Mouse (Mus musculus) embryonic stem cell, embryonic (primary cell): ENCODE data around the gene Jam3.

Source experiments
- CTCF ChIA-PET, 4 experiments: fragments of 300-600 bp in 2 of 4; fragments of 350-600 bp in 2 of 4; sonication (Branson Sonifier 250); formaldehyde crosslinking; loops; one replicate each; lab custom pipeline; 2022; ENCODE audit warnings: inconsistent platforms in 2 of 4; lab: Charles Lee
- POLR2A ChIA-PET, 4 experiments: fragments of 300-600 bp in 2 of 4; fragments of 350-600 bp in 2 of 4; sonication (Branson Sonifier 250); formaldehyde crosslinking; loops; one replicate each; lab custom pipeline; 2022; ENCODE audit warnings: antibody characterized with exemption in 4 of 4, inconsistent platforms in 1 of 4; lab: Charles Lee

The Jam3 gene

DNA sequence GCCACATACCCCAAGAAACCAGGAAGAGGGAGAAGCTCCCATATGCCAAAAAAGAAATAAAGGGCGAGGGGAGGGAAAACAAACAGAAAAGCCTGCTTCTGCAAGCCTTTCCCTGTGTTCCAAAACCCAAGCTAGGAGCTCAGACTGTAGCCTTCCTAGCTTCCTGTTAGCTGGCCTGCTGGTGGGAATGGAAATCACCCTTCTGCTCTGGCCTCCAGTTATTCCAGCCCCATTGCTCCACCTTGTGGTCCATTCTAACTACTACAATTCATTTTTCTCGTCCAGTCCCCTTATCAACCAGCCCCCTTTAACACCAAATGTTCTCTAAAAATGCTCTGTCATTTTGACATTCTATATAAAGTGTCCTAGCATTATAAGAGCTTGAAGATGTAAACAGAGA is 20.9 kb upstream of the Jam3 start:
- POLR2A ChIA-PET = interaction anchor here in 3 of 4 experiments (0.7 to 1.8 kb wide), 26 partner anchors 9 to 125 kb away, joined by 3 to 12 read pairs (median 4); partner anchors contain the start of gene Jam3 (in 2 of the 3)
- CTCF ChIA-PET = interaction anchor here (0.6 to 2.4 kb wide), 43 partner anchors 9 to 1978 kb away, joined by 3 to 34 read pairs (median 4); no protein-coding TSS in a partner anchor

GRCm38 (mm10) chr9:27175682-27176081 is 20.5 kb upstream of the Jam3 start:
- ChIA-PET POLR2A (interaction anchor here in 3 of 4 experiments (0.7 to 1.8 kb wide), 25 partner anchors 9 to 124 kb away, joined by 3 to 12 read pairs (median 4); partner anchors contain the start of gene Jam3 (in 2 of the 3)), CTCF (interaction anchor here (0.6 to 2.4 kb wide), 43 partner anchors 9 to 1977 kb away, joined by 3 to 34 read pairs (median 4); no protein-coding TSS in a partner anchor)

DNA sequence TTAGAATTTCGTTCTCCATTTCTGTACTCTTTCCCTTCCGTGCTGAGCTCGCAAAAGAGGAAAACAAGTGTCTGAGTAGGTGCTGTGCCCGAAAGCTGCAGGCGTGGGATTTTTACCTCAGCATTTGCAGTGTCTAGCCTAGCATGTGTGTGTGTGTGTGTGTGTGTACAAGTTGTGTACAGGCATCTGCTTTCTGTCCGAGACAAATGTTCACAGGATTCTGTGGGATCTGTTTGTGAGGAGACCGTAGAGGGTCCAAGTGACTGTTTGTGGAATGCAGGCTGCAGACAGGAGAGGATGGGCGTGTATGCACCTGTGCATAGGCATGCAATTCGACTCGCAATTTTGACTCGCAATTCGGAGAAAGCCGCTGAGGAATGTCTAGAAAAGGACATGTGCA is 20.0 kb upstream of the Jam3 start:
- POLR2A ChIA-PET = interaction anchor here in 3 of 4 experiments (0.7 to 1.8 kb wide), 13 partner anchors 9 to 124 kb away, joined by 3 to 12 read pairs (median 4); partner anchors contain the start of gene Jam3 (in 1 of the 3)

DNA sequence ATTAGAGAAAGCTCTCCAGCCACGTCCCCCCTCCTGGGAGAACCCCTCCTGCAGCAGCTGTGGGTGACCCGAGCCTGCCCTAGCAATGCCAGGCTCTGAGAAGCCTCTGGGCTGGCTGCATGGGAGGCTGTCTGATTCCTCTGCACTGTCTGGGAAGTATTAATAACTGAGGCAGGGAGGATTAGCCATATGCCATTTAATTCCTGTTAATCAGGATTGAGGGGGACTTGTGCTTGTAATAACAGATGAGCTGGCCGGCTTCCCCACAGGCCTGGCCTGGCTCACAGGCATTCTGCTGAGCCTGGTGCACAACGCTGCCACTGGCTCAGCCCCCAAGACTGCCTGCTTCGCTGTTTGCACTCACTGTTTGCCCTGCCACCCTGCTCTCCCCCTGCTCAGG is 18.9 kb upstream of the Jam3 start:
- ChIA-PET POLR2A (interaction anchor here in 1 of 4 experiments (1.2 to 1.6 kb wide), 3 partner anchors 8 to 123 kb away, joined by 3 to 5 read pairs (median 5); no protein-coding TSS in a partner anchor), CTCF (interaction anchor here in 1 of 4 experiments (0.5 kb wide), 1 partner anchor 414 kb away, joined by 3 read pairs; no protein-coding TSS in a partner anchor)

More for the DNA sequence above, 20.0 kb upstream of the Jam3 start:
- CTCF ChIA-PET = interaction anchor here (0.6 to 2.4 kb wide), 27 partner anchors 9 to 206 kb away, joined by 3 to 34 read pairs (median 5); no protein-coding TSS in a partner anchor

DNA sequence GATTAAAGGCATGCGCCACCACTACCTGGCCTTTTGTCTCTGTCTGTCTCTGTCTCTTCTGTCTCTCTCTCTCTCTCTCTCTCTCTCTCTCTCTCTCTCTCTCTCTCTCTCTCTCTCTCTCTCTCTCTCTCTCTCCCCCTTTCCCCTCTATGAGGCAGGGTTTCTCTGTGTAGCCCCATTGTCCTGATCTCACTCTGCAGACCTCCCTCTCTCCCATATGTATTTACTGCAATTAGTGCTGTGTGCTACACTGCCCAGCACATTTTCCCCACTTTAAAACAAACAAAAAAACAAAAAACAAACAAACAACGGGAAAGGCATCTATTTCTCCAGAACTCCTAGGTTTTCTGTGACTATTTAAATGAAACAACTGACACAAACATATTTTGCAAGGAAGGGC is 18.4 kb upstream of the Jam3 start:
- ChIA-PET CTCF (no interaction called here), POLR2A (interaction anchor here in 2 of 4 experiments (0.7 to 1.6 kb wide), 3 partner anchors 8 to 127 kb away, joined by 3 to 5 read pairs (median 3); no protein-coding TSS in a partner anchor)

GRCm38 (mm10) chr9:27172839-27173238 is 17.6 kb upstream of the Jam3 start:
- POLR2A ChIA-PET = interaction anchor here in 2 of 4 experiments (0.7 to 1.7 kb wide), 3 partner anchors 20 to 128 kb away, joined by 3 to 4 read pairs (median 3); no protein-coding TSS in a partner anchor
- CTCF ChIA-PET = no interaction called here

DNA sequence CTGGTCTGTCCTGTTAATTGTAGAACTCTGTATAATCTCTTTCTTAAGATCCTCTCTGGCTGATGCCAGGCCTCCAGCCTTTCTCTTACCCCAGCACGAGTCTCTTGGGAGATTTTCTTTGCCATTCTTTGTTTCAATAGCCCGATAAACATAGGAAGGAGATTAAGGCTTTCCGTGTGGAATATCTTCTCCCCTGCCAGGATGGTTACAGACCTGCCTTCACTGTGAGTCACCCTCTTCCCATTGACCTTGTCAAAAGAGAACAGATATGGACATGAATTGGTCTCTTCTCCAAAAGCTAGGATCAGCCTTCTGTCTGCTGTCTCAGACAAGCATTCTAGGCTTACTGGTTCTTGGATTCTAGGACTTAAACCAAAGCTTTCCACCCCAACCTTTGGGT is 15.5 kb upstream of the Jam3 start:
- POLR2A ChIA-PET = no interaction called here
- CTCF ChIA-PET = no interaction called here

DNA sequence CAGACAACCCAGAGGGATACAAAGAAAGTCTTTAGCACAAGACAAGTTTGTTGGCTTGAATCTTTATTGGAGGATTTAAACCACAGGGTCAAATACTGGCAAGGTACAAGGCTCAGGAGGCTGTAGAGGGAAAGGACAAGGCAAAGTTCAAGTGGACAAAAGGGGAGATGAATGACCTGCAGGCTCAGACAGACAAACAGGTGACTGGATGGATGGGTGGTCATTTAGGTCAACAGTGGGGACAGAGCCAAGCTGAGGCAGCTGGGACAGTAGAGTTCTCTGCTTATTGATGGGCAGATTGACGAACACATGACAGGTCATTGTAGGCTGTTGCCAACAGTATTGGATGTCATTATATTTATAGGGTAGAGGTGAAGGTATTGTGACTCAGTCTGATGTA is 11.8 kb upstream of the Jam3 start:
- CTCF ChIA-PET = no interaction called here
- POLR2A ChIA-PET = interaction anchor here in 2 of 4 experiments (0.8 to 4.1 kb wide), 5 partner anchors 9 to 25 kb away, joined by 3 to 14 read pairs (median 4); no protein-coding TSS in a partner anchor

DNA sequence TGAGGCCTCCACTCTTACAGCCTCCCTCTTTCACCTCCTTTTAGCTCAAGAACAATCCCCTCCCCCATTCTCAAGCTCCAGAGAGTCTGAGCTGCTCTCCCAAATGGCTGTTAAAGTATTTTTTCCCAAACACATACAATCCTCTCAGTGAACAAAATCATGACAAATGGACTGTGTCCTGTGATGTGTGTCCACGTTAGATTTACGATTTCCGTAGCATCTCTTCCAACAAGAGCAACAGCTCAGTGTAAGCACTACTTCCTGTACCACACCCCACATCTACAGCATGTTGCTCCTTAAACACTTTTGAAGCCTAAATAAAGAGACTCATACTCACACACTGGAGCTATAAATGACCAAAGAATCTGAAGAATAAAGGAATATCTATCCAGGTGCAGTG is 10.4 kb upstream of the Jam3 start:
- ChIA-PET POLR2A (interaction anchor here in 2 of 4 experiments (0.5 to 4.1 kb wide), 16 partner anchors 9 to 135 kb away, joined by 3 to 14 read pairs (median 4); partner anchors contain the start of gene Jam3 (in 1 of the 2)), CTCF (interaction anchor here in 3 of 4 experiments (0.5 to 1.5 kb wide), 4 partner anchors 10 to 12 kb away, joined by 3 to 6 read pairs (median 4); no protein-coding TSS in a partner anchor)

DNA sequence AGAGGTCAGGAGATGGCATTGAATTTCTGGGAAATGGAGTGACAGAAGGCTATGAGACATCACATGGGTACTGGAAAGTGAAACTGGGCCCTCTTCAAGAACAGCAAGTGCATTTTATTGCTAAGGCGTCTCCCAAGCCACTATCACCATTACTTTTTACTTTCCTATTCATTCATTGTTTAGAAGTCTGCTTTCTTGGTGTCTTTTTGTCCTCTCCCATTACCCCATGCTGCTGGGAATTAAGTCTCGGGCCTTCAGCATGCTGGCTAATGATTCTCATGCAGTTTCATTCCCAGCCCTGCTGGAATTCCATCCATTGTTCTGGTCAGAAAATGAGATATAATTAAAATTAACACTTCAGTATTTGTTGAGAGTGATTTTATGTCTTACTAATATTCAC is 9.7 kb upstream of the Jam3 start:
- POLR2A ChIA-PET = interaction anchor here in 2 of 4 experiments (0.8 to 4.1 kb wide), 15 partner anchors 9 to 135 kb away, joined by 3 to 14 read pairs (median 4); partner anchors contain the start of gene Jam3 (in 1 of the 2)
- CTCF ChIA-PET = interaction anchor here in 3 of 4 experiments (0.8 to 1.5 kb wide), 3 partner anchors 11 kb away, joined by 3 to 4 read pairs (median 3); no protein-coding TSS in a partner anchor

- CTCF ChIA-PET = interaction anchor here in 1 of 4 experiments (1.4 kb wide), 1 partner anchor 12 kb away, joined by 3 read pairs; no protein-coding TSS in a partner anchor
- POLR2A ChIA-PET = interaction anchor here in 1 of 4 experiments (1.0 to 4.1 kb wide), 6 partner anchors 9 to 57 kb away, joined by 3 to 14 read pairs (median 4); partner anchors contain the start of gene Jam3
These were observed 8.4 kb upstream of the Jam3 start for GRCm38 (mm10) chr9:27163661-27164060.

DNA sequence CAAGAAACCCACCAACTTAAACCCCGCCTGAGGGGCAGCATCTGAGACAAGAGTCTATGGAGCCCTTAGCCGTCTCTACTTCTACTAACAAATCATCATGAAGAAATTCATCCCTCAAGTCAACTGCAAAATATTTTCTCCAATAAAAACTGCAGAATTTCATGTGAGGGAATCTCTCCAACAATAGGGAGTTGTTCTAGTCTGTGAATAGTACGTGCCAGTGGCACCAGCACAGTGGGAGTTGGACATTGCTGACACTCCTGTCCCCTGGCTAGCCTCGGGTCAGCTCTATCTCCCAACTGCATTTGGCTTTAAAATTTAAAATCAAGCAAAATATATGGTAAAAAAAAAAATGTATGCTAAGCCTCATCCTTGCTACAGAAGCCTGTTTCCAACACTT is 1.4 kb downstream of the Jam3 start:
- ChIA-PET POLR2A (interaction anchor here in 3 of 4 experiments (0.9 to 2.5 kb wide), 9 partner anchors 9 to 35 kb away, joined by 3 to 12 read pairs (median 4); no protein-coding TSS in a partner anchor), CTCF (interaction anchor here in 2 of 4 experiments (0.9 to 1.6 kb wide), 3 partner anchors 13 to 48 kb away, joined by 3 to 4 read pairs (median 4); no protein-coding TSS in a partner anchor)

DNA sequence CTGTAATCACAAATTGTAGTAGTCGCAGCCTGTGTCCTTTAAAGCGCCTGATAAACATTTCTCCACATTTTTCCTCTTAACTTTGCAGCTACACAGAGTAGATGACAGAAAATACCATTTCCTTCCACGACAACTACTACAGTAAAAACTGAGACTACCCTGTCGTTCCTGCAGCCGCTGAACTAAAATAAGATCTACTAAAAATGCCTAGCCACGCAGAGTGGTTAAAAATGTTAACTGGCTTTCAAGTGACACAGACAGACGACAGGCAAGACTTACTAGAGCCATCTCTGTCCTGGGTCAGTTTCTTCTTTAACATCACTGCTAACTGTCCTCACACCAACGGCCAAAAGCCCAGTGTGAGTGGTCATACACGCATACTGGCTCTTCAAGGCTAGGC is 5.4 kb downstream of the Jam3 start:
- ChIA-PET CTCF (interaction anchor here in 1 of 4 experiments (0.6 kb wide), 1 partner anchor 25 kb away, joined by 4 read pairs; no protein-coding TSS in a partner anchor), POLR2A (interaction anchor here in 2 of 4 experiments (0.6 to 2.1 kb wide), 5 partner anchors 10 to 31 kb away, joined by 3 to 4 read pairs (median 3); no protein-coding TSS in a partner anchor)

GRCm38 (mm10) chr9:27148631-27149471 is 6.4 kb downstream of the Jam3 start:
- ChIA-PET POLR2A (interaction anchor here in 1 of 4 experiments (0.8 to 2.1 kb wide), 4 partner anchors 9 to 27 kb away, joined by 3 to 8 read pairs (median 4); no protein-coding TSS in a partner anchor), CTCF (interaction anchor here in 2 of 4 experiments (0.6 to 1.4 kb wide), 6 partner anchors 26 to 43 kb away, joined by 3 to 5 read pairs (median 4); no protein-coding TSS in a partner anchor)

GRCm38 (mm10) chr9:27147946-27148345 is 7.3 kb downstream of the Jam3 start:
- ChIA-PET POLR2A (interaction anchor here in 2 of 4 experiments (0.5 to 2.1 kb wide), 4 partner anchors 17 to 203 kb away, joined by 3 to 8 read pairs (median 6); partner anchors contain the start of gene Igsf9b (in 1 of the 2)), CTCF (interaction anchor here in 1 of 4 experiments (0.5 to 1.1 kb wide), 3 partner anchors 27 to 387 kb away, joined by 3 to 5 read pairs (median 3); no protein-coding TSS in a partner anchor)

GRCm38 (mm10) chr9:27146826-27147225 is 8.4 kb downstream of the Jam3 start:
- ChIA-PET CTCF (no interaction called here), POLR2A (interaction anchor here in 2 of 4 experiments (0.8 to 2.1 kb wide), 2 partner anchors 19 to 94 kb away, joined by 3 to 8 read pairs; no protein-coding TSS in a partner anchor)

DNA sequence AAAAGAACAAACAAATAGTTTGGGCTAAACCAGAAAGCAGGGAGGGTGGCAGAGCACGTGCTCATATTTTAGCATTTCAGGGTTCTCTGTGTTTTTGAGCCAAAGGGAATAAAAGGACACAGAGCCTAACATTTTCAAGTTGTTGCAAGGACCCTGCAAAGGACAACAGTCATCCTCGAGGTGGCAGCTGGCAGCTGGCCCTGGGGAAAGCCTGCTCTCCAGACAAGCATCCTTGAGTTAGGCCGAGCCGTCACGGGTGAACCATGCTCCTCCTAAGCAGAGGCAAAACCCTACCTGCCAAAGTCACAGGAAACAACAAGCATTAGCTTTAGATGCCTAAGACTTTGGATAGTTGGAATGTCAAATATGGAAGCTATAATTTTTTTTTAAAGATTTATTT is 10.2 kb downstream of the Jam3 start:
- CTCF ChIA-PET = interaction anchor here in 1 of 4 experiments (0.7 kb wide), 1 partner anchor 31 kb away, joined by 3 read pairs; no protein-coding TSS in a partner anchor
- POLR2A ChIA-PET = interaction anchor here in 3 of 4 experiments (0.6 to 3.8 kb wide), 10 partner anchors 10 to 207 kb away, joined by 3 to 12 read pairs (median 4); partner anchors contain the start of gene Jam3 (in 2 of the 3)
